Mouse (Mus musculus): Measurements from ENCODE around the gene Rbm46. TPM values are rescaled to one million over a fixed set of nuclear protein-coding genes. Genes with fewer than 3 reads are reported as not detected.

Gene Rbm46
- under 1 TPM; 0.71 to 0.77 TPM for total RNA-seq (2021)

GRCm38 (mm10) chr3:82876372-82876739 lies at the start of gene Rbm46:
Gene Rbm46, minus strand, starts transcription at chr3:82876483.
- peak; percentile 44 to 65 for DNase-seq (ENCODE audit: extremely low spot score in 1 of 2, low spot score in 1 of 2)

GRCm38 (mm10) chr3:82915632-82916031 lies 39.3 kb upstream of the Rbm46 start:
- no peak for DNase-seq (ENCODE audit: extremely low spot score in 1 of 2, low spot score in 1 of 2)

- DNase-seq (ENCODE audit: extremely low spot score in 1 of 2, low spot score in 1 of 2): no peak
Observed at GRCm38 (mm10) chr3:82908671-82909070, 32.4 kb upstream of the Rbm46 start.

GRCm38 (mm10) chr3:82904211-82904908 lies 28.1 kb upstream of the Rbm46 start:
- no peak for DNase-seq (ENCODE audit: extremely low spot score in 1 of 2, low spot score in 1 of 2)

GRCm38 (mm10) chr3:82903613-82904205 lies 27.4 kb upstream of the Rbm46 start, which contains the start of gene Lrat:
Gene Lrat, minus strand, starts transcription at chr3:82903973.
- no peak for DNase-seq (ENCODE audit: extremely low spot score in 1 of 2, low spot score in 1 of 2)

GRCm38 (mm10) chr3:82902757-82903612 lies 26.7 kb upstream of the Rbm46 start:
- peak in 1 of 2 experiments; percentile 6 for DNase-seq (ENCODE audit: extremely low spot score in 1 of 2, low spot score in 1 of 2)

GRCm38 (mm10) chr3:82888842-82889241 lies 12.6 kb upstream of the Rbm46 start:
- no peak for DNase-seq (ENCODE audit: extremely low spot score in 1 of 2, low spot score in 1 of 2)

GRCm38 (mm10) chr3:82877258-82877657 lies 975 bp upstream of the Rbm46 start:
- DNase-seq (ENCODE audit: extremely low spot score in 1 of 2, low spot score in 1 of 2): no peak

GRCm38 (mm10) chr3:82875671-82876371 lies 462 bp downstream of the Rbm46 start:
- no peak for DNase-seq (ENCODE audit: extremely low spot score in 1 of 2, low spot score in 1 of 2)

- DNase-seq (ENCODE audit: extremely low spot score in 1 of 2, low spot score in 1 of 2): peak in 1 of 2 experiments; percentile 72
Observed at GRCm38 (mm10) chr3:82857414-82858077, 18.7 kb downstream of the Rbm46 start.

GRCm38 (mm10) chr3:82825165-82825564 lies 51.1 kb downstream of the Rbm46 start:
- DNase-seq (ENCODE audit: extremely low spot score in 1 of 2, low spot score in 1 of 2): no peak

GRCm38 (mm10) chr3:82811851-82812250 lies 64.4 kb downstream of the Rbm46 start:
- DNase-seq (ENCODE audit: extremely low spot score in 1 of 2, low spot score in 1 of 2): no peak

- DNase-seq (ENCODE audit: extremely low spot score in 1 of 2, low spot score in 1 of 2): no peak
Observed at GRCm38 (mm10) chr3:82810334-82811120, 65.8 kb downstream of the Rbm46 start.

- DNase-seq (ENCODE audit: extremely low spot score in 1 of 2, low spot score in 1 of 2): no peak
Observed at GRCm38 (mm10) chr3:82809769-82810168, 66.5 kb downstream of the Rbm46 start.

GRCm38 (mm10) chr3:82808323-82808911 lies 67.9 kb downstream of the Rbm46 start:
- no peak for DNase-seq (ENCODE audit: extremely low spot score in 1 of 2, low spot score in 1 of 2)

- no peak for DNase-seq (ENCODE audit: extremely low spot score in 1 of 2, low spot score in 1 of 2)
Observed at GRCm38 (mm10) chr3:82805291-82805690, 71.0 kb downstream of the Rbm46 start.

- no peak for DNase-seq (ENCODE audit: extremely low spot score in 1 of 2, low spot score in 1 of 2)
Observed at GRCm38 (mm10) chr3:82800470-82800843, 75.8 kb downstream of the Rbm46 start.

- no peak for DNase-seq (ENCODE audit: extremely low spot score in 1 of 2, low spot score in 1 of 2)
Observed at GRCm38 (mm10) chr3:82799735-82800469, 76.4 kb downstream of the Rbm46 start.
